22 mouse cellular contexts compared by ENCODE assay signal in the genomic region with DNA sequence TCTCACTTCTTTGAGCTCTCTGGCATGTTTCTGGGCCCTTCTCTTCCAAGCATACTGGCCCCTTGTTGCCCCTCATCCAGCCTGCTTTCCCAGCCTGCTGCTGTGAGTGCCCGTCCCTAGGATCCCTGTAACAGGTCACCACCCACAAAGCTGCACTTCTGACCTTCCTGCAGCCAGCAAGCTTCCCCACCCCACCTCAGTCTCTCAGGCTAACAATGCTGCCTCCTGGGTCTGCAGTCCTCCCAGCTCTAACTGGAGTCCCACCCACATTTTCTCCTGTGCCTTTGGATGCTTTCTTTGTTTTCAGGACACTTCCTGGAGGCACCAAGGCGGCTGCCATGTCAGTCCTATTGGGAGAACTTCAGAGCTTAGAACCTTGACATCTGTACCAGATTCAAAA.
A peak's percentile ranks its signal among the peaks of the same experiment; 100 is the strongest.
DNase-seq lines count a peak whose midpoint lies in the region; ATAC-seq and TF ChIP-seq lines count a peak whose summit lies in the region.
"Had no signal": no experiment of that assay in that cellular context is flagged by ENCODE, and none has a peak within 500 bp of the region (broad histone marks: within the 10 kb centered on the region; RNA-seq: fewer than 3 reads in every experiment).

No protein-coding gene starts in this region.

- ATAC-seq in intestine, embryonic 14.5 days (replicated peaks; ENCODE audit: low FRiP score, low TSS enrichment, low read depth), result no peak
- no peak for ATAC-seq in intestine, embryonic 15.5 days
- no peak for ATAC-seq in lung, postnatal 0 days
- no peak for ATAC-seq in liver, embryonic 11.5 days (replicated peaks; ENCODE audit: low FRiP score)
- ATAC-seq: activated CD4-positive, CD25-positive, alpha-beta regulatory T cell, adult 4 months; forebrain, embryonic 13.5 days; hindbrain, embryonic 16.5 days; intestine, embryonic 16.5 days had no signal

- 54% methylated on average over 2 of the region's 2 CpGs for WGBS in intestine, embryonic 14.5 days
- 54% methylated on average over 2 of the region's 2 CpGs for WGBS in intestine, embryonic 15.5 days
- 39% methylated on average over 2 of the region's 2 CpGs for WGBS in lung, postnatal 0 days
- 55% methylated on average over 2 of the region's 2 CpGs for WGBS in liver, embryonic 11.5 days

- no peak overlapping the region for H3K4me2 ChIP-seq in intestine, embryonic 14.5 days (ENCODE audit: low read length)
- no peak overlapping the region for H3K4me2 ChIP-seq in intestine, embryonic 15.5 days (replicated peaks)
- no peak overlapping the region for H3K4me2 ChIP-seq in lung, postnatal 0 days (replicated peaks; ENCODE audit: low read depth, low read length)
- no peak overlapping the region for H3K4me2 ChIP-seq in liver, embryonic 11.5 days
- H3K4me2 ChIP-seq: embryonic facial prominence, embryonic 13.5 days; forebrain, embryonic 13.5 days; heart, embryonic 11.5 days; heart, embryonic 15.5 days had no signal

- no peak overlapping the region for H3K4me3 ChIP-seq in intestine, embryonic 14.5 days (ENCODE audit: low read depth, low read length)
- no peak overlapping the region for H3K4me3 ChIP-seq in intestine, embryonic 15.5 days (replicated peaks)
- no peak overlapping the region for H3K4me3 ChIP-seq in ES-Bruce4 (ENCODE audit: low read depth, low read length)
- no peak overlapping the region for H3K4me3 ChIP-seq in lung, postnatal 0 days (ENCODE audit: low read depth, low read length)
- no peak overlapping the region for H3K4me3 ChIP-seq in liver, embryonic 11.5 days (ENCODE audit: low read depth, low read length)
- H3K4me3 ChIP-seq: embryonic facial prominence, embryonic 13.5 days; forebrain, embryonic 13.5 days; heart, embryonic 15.5 days had no signal

- no peaks in the 10 kb centered on the region for H3K27me3 ChIP-seq in intestine, embryonic 14.5 days (replicated peaks; ENCODE audit: control insufficient read depth, insufficient read depth, low read length)
- no peaks in the 10 kb centered on the region for H3K27me3 ChIP-seq in intestine, embryonic 15.5 days (replicated peaks)
- H3K27me3 ChIP-seq in ES-Bruce4 (ENCODE audit: control insufficient read depth, insufficient read depth, low read length, poor library complexity, severe bottlenecking), result no peaks in the 10 kb centered on the region; the same call in 1 of the 2 replicates
- no peaks in the 10 kb centered on the region for H3K27me3 ChIP-seq in lung, postnatal 0 days (replicated peaks; ENCODE audit: insufficient read depth, low read length)
- H3K27me3 ChIP-seq in liver, embryonic 11.5 days (replicated peaks; ENCODE audit: control insufficient read depth, insufficient read depth, low read length), result no peaks in the 10 kb centered on the region
- H3K27me3 ChIP-seq: embryonic facial prominence, embryonic 13.5 days; forebrain, embryonic 13.5 days; heart, embryonic 15.5 days had no signal

- no peaks in the 10 kb centered on the region for H3K36me3 ChIP-seq in intestine, embryonic 14.5 days (ENCODE audit: control insufficient read depth, insufficient read depth, low read length)
- no peaks in the 10 kb centered on the region for H3K36me3 ChIP-seq in intestine, embryonic 15.5 days
- H3K36me3 ChIP-seq in ES-Bruce4 (ENCODE audit: control insufficient read depth, insufficient read depth, low read length, poor library complexity, severe bottlenecking), result no peaks in the 10 kb centered on the region
- H3K36me3 ChIP-seq in lung, postnatal 0 days (ENCODE audit: insufficient read depth, low read length), result no peaks in the 10 kb centered on the region
- no peaks in the 10 kb centered on the region for H3K36me3 ChIP-seq in liver, embryonic 11.5 days (ENCODE audit: control insufficient read depth, insufficient read depth, low read length)
- H3K36me3 ChIP-seq: embryonic facial prominence, embryonic 13.5 days; heart, embryonic 15.5 days had no signal

- no peak overlapping the region for H3K9ac ChIP-seq in intestine, embryonic 14.5 days (ENCODE audit: low read length)
- H3K9ac ChIP-seq in intestine, embryonic 15.5 days, result no peak overlapping the region
- no peak overlapping the region for H3K9ac ChIP-seq in ES-Bruce4 (ENCODE audit: low read depth, poor library complexity, severe bottlenecking)
- no peak overlapping the region for H3K9ac ChIP-seq in lung, postnatal 0 days (replicated peaks; ENCODE audit: low read depth)
- no peak overlapping the region for H3K9ac ChIP-seq in liver, embryonic 11.5 days (ENCODE audit: low read depth, low read length)
- H3K9ac ChIP-seq: embryonic facial prominence, embryonic 13.5 days; forebrain, embryonic 13.5 days; heart, embryonic 15.5 days had no signal

- no peak for TF ChIP-seq CTCF in ES-Bruce4 (IDR thresholded peaks at IDR 0.05; ENCODE audit: low read depth, low read length)
- no peak for TF ChIP-seq CTCF in lung, postnatal 0 days (IDR thresholded peaks at IDR 0.05)

- no peaks in the 10 kb centered on the region for H3K9me3 ChIP-seq in intestine, embryonic 14.5 days (ENCODE audit: control insufficient read depth, low read length)
- no peaks in the 10 kb centered on the region for H3K9me3 ChIP-seq in intestine, embryonic 15.5 days
- H3K9me3 ChIP-seq in ES-Bruce4 (replicated peaks; ENCODE audit: control insufficient read depth, insufficient read depth, low read length, poor library complexity, severe bottlenecking), result no peaks in the 10 kb centered on the region
- H3K9me3 ChIP-seq in lung, postnatal 0 days (ENCODE audit: low read length), result no peaks in the 10 kb centered on the region
- no peaks in the 10 kb centered on the region for H3K9me3 ChIP-seq in liver, embryonic 11.5 days (ENCODE audit: control insufficient read depth, low read length)
- H3K9me3 ChIP-seq: embryonic facial prominence, embryonic 13.5 days; forebrain, embryonic 13.5 days; heart, embryonic 15.5 days had no signal

- peak; percentile 52; the same call in 1 of the 2 replicates for TF ChIP-seq EP300 in ES-Bruce4 (IDR thresholded peaks at IDR 0.05; ENCODE audit: insufficient read depth, low read depth, low read length)
- TF ChIP-seq EP300 in lung, postnatal 0 days (IDR thresholded peaks at IDR 0.05), result no peak

- no peak for TF ChIP-seq POLR2A in ES-Bruce4 (IDR thresholded peaks at IDR 0.05; ENCODE audit: insufficient read depth, low read length)

- peak; percentile 23 for DNase-seq in intestine, embryonic 14.5 days (ENCODE audit: low spot score)
- DNase-seq in ES-CJ7 (ENCODE audit: low read depth, low spot score), result peak; percentile 70
- peak; percentile 91 for DNase-seq in ZHBTc4 (ENCODE audit: low read depth, low spot score)
- no peak for DNase-seq in lung, postnatal 0 days (ENCODE audit: low spot score)
- no peak for DNase-seq in liver, embryonic 11.5 days (ENCODE audit: low spot score)
- DNase-seq: adrenal gland, postnatal 14 days; cerebellum, adult 11-12 months; cerebellum, adult 9-10 months; cerebellum, postnatal 25 days; gastrocnemius, postnatal 36 days; heart, adult 18-20 months; heart, postnatal 14 days; kidney, adult 2 months had no signal

- no peak overlapping the region for H3K27ac ChIP-seq in intestine, embryonic 14.5 days (ENCODE audit: low read depth)
- H3K27ac ChIP-seq in intestine, embryonic 15.5 days, result no peak overlapping the region
- no peak overlapping the region for H3K27ac ChIP-seq in ES-Bruce4 (ENCODE audit: insufficient read depth, low read length)
- no peak overlapping the region for H3K27ac ChIP-seq in lung, postnatal 0 days (ENCODE audit: low read length)
- H3K27ac ChIP-seq in liver, embryonic 11.5 days (ENCODE audit: low read depth, low read length), result no peak overlapping the region
- H3K27ac ChIP-seq: embryonic facial prominence, embryonic 13.5 days; forebrain, embryonic 13.5 days; heart, embryonic 15.5 days had no signal

- no peaks in the 10 kb centered on the region for H3K4me1 ChIP-seq in intestine, embryonic 14.5 days (replicated peaks; ENCODE audit: control insufficient read depth, insufficient read depth, low read length)
- no peaks in the 10 kb centered on the region for H3K4me1 ChIP-seq in intestine, embryonic 15.5 days (replicated peaks)
- H3K4me1 ChIP-seq in ES-Bruce4 (ENCODE audit: control insufficient read depth, insufficient read depth, low read length), result peaks cover 3% of the 10 kb centered on the region
- H3K4me1 ChIP-seq in lung, postnatal 0 days (ENCODE audit: insufficient read depth, low read depth, low read length), result no peaks in the 10 kb centered on the region
- no peaks in the 10 kb centered on the region for H3K4me1 ChIP-seq in liver, embryonic 11.5 days (replicated peaks; ENCODE audit: control insufficient read depth, insufficient read depth, low read length)
- H3K4me1 ChIP-seq: embryonic facial prominence, embryonic 13.5 days; forebrain, embryonic 13.5 days; heart, embryonic 15.5 days had no signal

Comparison
In these comparisons a context has a peak if more than half of its experiments do, and no peak if none do; other contexts are left out.
1. DNase-seq: peak in intestine, embryonic 14.5 days (single experiment), ES-CJ7 (single experiment) and ZHBTc4 (single experiment); none in lung, postnatal 0 days (single experiment) and liver, embryonic 11.5 days (single experiment).